Mouse (Mus musculus) left cerebral cortex, postnatal 36 days (tissue): Measurements from ENCODE around the gene Pml. TPM values are rescaled to one million over a fixed set of nuclear protein-coding genes. Genes with fewer than 3 reads are reported as not detected.
A peak's percentile ranks its signal among the peaks of the same experiment; 100 is the strongest.

Experiments used
- DNase-seq, 2 experiments: peaks; one replicate each; pipeline ENCODE4 v3.0.0; 2021 to 2022; ENCODE audit warnings: low spot score in 2 of 2, mixed read lengths in 1 of 2
- intact Hi-C: fragments of 180-260 bp; cut with DNase I; formaldehyde crosslinking; loops from one replicate; pipeline ENCODE4 v1.15.1; 2025
- microRNA-seq: library from miRNA; unstranded; fragments of <30 nt; microRNA quantifications from one replicate; pipeline ENCODE4 v1.2.0, GENCODE M21; 2022
- total RNA-seq, 2 experiments: library from RNA; stranded (reverse); gene quantifications; 2 replicates each; pipeline ENCODE4 v1.2.3; 2021

The Pml gene
- total RNA-seq, 2 experiments from 2014 or later = 13.7 to 17.5 TPM

DNA sequence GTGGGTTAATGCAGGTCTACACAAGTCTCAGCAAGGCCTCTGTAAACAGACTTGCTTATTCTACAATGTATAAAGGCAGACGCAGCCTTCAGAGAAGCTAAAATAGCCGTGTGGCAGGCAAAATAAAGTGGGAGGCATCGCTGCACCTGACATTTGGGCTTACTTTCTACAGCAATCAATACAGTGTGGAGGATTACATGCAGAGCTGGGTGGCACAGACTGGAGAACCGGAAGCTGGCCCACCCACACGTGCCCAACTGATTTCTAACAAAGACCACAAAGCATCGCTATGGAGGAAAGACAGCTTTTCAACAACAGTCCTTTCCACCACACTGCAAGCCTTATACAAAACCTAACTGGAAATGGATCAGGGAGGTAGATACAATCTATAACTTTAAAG, 65.1 kb downstream of the Pml start:
- no peak for DNase-seq
- intact Hi-C loops = no loop called here

DNA sequence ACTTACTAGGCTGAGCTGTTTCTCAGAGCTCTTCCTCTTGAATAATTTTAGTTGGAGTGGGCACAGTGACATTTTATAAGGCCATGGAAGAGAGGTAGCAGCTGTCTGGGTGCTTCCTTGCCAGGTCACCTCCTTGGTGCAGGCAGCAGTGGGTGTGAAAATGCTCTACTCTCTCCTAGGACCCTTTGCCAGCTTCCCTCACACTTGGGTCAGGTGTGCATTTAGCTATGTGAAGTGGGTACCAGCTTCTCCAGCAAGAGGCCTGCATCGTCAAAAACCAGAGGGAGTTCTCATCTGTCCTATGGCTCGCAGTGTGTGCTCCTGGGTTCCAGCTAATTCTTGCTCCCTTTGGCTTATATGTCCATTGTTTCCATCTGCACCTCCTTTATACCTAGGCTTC, 70.2 kb downstream of the Pml start:
- no peak for DNase-seq
- intact Hi-C loops = no loop called here

DNA sequence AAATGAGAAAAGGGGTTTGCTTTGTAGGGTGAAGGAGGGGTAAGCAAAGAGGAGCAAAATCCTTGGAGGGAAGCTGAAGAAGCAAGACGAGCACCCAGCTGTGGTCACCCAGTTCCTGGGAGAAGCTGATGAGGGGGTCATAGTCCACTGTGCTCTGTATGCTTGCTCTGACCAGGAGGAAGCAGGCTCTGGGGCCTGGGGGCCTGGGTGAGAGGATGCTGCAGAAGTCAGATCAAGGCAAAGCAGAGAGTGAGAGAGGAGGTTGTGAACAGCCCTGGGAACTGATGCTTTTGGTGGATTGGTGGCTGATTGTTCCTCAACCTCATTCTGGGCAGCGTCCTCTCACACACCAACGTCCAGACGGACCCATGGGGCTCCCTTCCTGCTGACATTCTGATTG, 72.4 kb downstream of the Pml start:
- intact Hi-C loops = loop anchor here (2.0 kb wide), 1 partner anchor 20 kb away; no protein-coding TSS in a partner anchor

DNA sequence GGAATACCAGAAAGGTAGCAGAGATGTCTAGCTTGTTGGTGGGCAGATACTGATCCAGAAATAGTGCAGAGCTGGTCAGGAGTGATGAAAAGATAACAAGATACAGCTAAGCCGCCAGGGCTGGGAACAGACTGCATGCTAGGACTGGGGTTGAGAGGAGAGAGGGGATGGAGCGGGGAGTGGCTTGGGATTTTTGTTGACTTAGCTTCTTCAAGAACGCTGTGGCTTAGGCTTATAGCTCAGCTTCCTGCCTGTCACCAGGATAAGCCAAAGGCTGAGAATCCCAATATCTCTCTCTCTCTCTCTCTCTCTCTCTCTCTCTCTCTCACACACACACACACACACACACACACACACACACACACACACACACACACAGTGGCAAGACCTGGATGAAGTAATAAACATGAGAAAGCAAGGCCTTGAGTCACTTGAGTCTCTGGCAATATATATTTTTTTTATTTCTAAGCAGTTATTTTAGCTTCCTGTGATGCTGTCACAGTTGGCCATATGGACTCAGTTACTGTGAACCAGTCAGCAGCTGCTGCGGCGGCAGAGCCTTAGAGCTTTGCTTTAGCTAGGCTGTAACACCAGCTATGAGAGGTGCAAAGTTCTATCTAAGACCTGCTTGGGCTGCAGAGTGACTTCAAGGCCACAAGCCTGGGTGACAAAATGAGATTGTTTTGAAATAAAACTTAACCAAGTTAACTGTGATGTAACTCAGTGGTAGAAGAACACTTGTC, 73.7 kb downstream of the Pml start:
- intact Hi-C loops = loop anchor here (2.0 kb wide), 2 partner anchors 21 to 65 kb away; no protein-coding TSS in a partner anchor

More for the DNA sequence above, 72.4 kb downstream of the Pml start:
- DNase-seq = no peak

DNA sequence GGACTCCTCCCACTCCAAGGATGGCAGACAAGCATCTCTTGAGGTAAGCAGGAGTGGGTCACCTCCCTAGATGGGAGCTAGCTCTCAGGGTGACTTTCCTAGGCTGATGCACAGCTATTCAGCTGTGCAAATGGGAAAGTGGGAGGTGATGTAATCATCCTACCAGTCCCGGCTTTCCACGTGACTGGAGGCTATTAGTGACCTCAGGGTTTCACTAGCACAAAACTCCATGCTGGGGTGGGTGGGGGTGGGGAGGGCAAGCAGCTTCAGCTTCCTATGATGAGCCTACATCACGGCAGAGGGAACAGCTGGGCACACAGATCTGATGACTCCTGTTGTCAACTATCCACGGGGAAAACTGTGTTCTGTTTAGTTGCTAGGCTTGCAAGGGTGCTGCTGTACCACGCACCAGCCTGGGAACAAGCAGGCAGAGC, 74.8 kb downstream of the Pml start:
- peak in 1 of 2 experiments; percentile 58 for DNase-seq
- intact Hi-C loops = loop anchor here (2.0 kb wide), 1 partner anchor 64 kb away; no protein-coding TSS in a partner anchor

More for the DNA sequence above, 73.7 kb downstream of the Pml start:
- DNase-seq = peak in 1 of 2 experiments; percentile 74

DNA sequence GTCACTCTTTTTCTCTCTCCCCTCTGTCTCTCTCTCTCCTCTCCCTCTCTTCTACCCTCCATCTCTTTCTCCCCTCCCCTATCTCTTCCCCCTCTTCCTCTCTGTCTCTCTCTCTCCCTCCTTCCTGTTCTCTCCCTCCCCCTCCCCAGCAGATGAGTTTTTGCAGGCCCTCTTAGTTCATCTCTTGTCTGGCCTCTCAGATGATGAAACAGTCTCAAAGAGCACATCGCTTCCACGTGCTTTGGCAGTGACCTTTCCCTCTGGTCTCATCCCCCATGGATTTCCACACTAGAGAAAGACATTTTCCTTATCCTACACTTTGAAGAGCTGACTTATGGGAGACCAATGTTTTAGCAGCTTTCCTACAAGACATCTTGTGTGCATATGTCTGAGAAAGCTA, 76.7 kb downstream of the Pml start:
- no peak for DNase-seq
- intact Hi-C loops = no loop called here

DNA sequence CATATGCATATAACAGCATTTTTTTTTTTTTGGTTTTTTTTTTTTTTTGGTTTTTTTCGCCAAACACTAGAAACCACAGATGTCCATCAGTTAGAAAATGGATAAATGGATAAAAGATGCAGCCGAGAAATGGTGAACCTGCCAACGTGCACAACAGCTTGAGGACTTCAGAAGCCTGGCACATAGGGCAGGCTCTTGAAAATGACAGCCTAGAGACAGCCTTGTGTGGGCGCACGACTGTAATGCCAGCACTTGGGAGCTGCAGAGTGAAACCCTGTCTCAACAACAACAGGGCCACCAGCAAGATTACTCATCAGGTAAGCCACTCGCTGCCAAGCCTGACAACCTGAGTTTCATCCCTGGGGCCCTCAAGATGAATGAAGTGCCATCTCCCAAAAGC, 80.2 kb downstream of the Pml start:
- no peak for DNase-seq
- intact Hi-C loops = no loop called here

DNA sequence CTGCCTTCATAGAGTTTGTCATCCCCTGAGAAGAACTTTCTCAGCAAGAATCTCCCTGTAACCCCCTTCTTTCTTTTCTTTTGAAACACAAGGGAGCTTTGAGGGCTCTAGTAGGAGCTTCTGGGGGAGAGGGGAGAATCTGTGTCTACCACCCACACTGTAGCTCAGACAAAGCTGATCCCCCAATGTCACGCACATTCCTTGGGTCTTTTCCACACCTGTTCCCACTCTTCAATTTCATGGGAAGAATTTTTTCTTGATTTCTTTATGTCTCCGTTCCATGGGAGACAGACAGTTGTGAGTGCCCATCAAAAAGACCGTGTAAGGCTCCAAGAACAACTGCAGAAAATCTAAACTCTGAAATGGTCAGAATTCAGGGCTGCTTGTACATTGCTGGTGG, 80.7 kb downstream of the Pml start:
- intact Hi-C loops = no loop called here
- DNase-seq = no peak

Small RNA genes within 50 kb of the gene (microRNA-seq; reads per million reads assigned to microRNA genes)
- not detected for gene Mir6385

Other genes starting within 250 kb of the Pml start
- gene Cyp11a1, start 243.4 kb downstream of the Pml start, total RNA-seq = 1 to 10 TPM; 3.9 to 5.6 TPM
- gene Stra6, start 186.0 kb downstream of the Pml start, total RNA-seq = 1 to 10 TPM; 5.6 to 7.3 TPM
- gene Ccdc33, start 131.0 kb downstream of the Pml start, total RNA-seq = 1 to 10 TPM in 1 of 2 experiments, under 1 TPM in 1; 0.49 to 1.1 TPM
- 10 to 100 TPM; 13.8 to 16.8 TPM for gene Islr, start 45.5 kb downstream of the Pml start, total RNA-seq
- gene Islr2, start 45.5 kb downstream of the Pml start, total RNA-seq = 10 to 100 TPM; 75.1 to 80.7 TPM
- 10 to 100 TPM; 64.6 to 72.4 TPM for gene Stoml1, start 3.4 kb upstream of the Pml start, total RNA-seq
- gene Loxl1, start 63.4 kb upstream of the Pml start, total RNA-seq = 1 to 10 TPM; 2.1 to 2.7 TPM
- gene Tbc1d21, start 120.7 kb upstream of the Pml start, total RNA-seq = not detected
- gene Insyn1, start 238.8 kb upstream of the Pml start, total RNA-seq = 100 to 1,000 TPM; 218 to 232 TPM